In the genomic region with DNA sequence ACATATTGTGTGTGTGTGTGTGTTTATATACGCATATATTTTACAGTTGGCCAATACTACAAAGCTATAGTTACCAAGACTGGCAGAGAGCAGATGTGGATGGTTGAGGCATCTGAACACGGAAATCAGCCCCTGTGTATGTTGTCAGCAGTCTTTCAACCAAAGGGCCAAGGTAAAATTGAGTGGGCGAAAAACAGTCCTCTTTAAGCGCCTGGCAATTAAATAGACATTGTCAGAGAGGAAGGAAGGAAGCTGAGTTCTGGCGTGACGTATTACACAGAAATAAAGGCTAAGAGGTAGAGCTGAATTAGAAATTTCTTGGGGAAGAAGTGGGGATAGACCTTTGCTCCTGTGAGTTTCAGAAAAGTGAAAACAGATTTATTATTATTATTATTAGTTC, we compare ENCODE assay signal across 15 mouse cellular contexts.
"Had no signal": no experiment of that assay in that cellular context is flagged by ENCODE, and none has a peak within 500 bp of the region (broad histone marks: within the 10 kb centered on the region; RNA-seq: fewer than 3 reads in every experiment).

No protein-coding gene starts in this region.

- DNase-seq: kidney, adult 18-20 months; kidney, postnatal 14 days; left cerebral cortex, postnatal 4 days; lung, postnatal 14 days; right cerebral cortex, postnatal 25 days; thymus, postnatal 36 days had no signal

- H3K4me2 ChIP-seq: limb, embryonic 13.5 days; liver, embryonic 15.5 days; lung, embryonic 15.5 days; midbrain, embryonic 11.5 days; midbrain, embryonic 15.5 days; neural tube, embryonic 13.5 days; stomach, embryonic 15.5 days had no signal

- ATAC-seq: midbrain, embryonic 15.5 days had no signal

- H3K27me3 ChIP-seq: limb, embryonic 13.5 days; liver, embryonic 15.5 days; lung, embryonic 15.5 days; megakaryocyte, embryonic 14.5 days; midbrain, embryonic 15.5 days; neural tube, embryonic 13.5 days; stomach, embryonic 15.5 days had no signal

- H3K27ac ChIP-seq: limb, embryonic 13.5 days; liver, embryonic 15.5 days; lung, embryonic 15.5 days; macrophage; midbrain, embryonic 15.5 days; neural tube, embryonic 13.5 days; stomach, embryonic 15.5 days had no signal

- H3K9me3 ChIP-seq: liver, embryonic 15.5 days; lung, embryonic 15.5 days; midbrain, embryonic 15.5 days; stomach, embryonic 15.5 days had no signal

- H3K36me3 ChIP-seq: midbrain, embryonic 15.5 days; neural tube, embryonic 13.5 days had no signal

- H3K9ac ChIP-seq: limb, embryonic 13.5 days; liver, embryonic 15.5 days; lung, embryonic 15.5 days; midbrain, embryonic 15.5 days; neural tube, embryonic 13.5 days; stomach, embryonic 15.5 days had no signal

- H3K4me3 ChIP-seq: limb, embryonic 13.5 days; liver, embryonic 15.5 days; lung, embryonic 15.5 days; midbrain, embryonic 15.5 days; neural tube, embryonic 13.5 days; stomach, embryonic 15.5 days had no signal
